Mouse (Mus musculus): ENCODE data around the gene Acap3.

DNA sequence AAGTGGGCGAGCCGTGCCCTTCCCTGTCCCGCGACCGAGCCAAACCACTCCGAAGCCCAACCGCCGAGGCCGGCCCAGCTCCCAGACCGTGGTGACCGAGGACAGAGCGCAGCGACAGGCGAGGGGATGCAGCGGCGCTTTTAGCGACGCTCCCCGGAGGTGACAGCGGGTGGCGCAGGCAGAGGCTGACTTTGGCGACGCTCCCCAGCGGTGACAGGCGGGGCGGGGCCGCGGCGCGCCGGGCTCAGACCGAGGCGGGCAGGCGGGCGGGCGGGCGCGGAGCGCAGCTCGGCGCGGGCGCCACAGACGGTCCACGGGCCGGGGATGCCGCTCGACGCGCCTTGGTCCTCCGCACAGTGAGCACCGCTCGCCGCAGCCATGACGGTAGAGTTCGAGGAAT is 395 bp downstream of the Acap3 start:
- TF ChIP-seq E2F4 (IDR thresholded peaks at IDR 0.05; ENCODE audit: borderline replicate concordance, low read depth, low read length) (no peak), ELF1 (IDR thresholded peaks at IDR 0.05; ENCODE audit: low read depth, low read length) (no peak), CTCF (IDR thresholded peaks at IDR 0.05 in 2 of 3, conservative IDR thresholded peaks at IDR 0.05 in 1 of 3; ENCODE audit: control insufficient read depth in 1 of 3, insufficient read depth in 1 of 3, low read depth in 2 of 3, low read length in 3 of 3, poor library complexity in 1 of 3, severe bottlenecking in 1 of 3) (0 out of 6 replicates have a peak, but pooled peaks of 1 of the 3 experiments have one; percentile 12), MAFK (IDR thresholded peaks at IDR 0.05; ENCODE audit: borderline replicate concordance, low read depth, low read length) (no peak), MYB (IDR thresholded peaks at IDR 0.05; ENCODE audit: low read depth, low read length) (no peak)

All from MEL (cell line).